Mouse (Mus musculus): ENCODE measurements around the gene Susd3.
A peak's percentile ranks its signal among the peaks of the same experiment; 100 is the strongest.

Gene Susd3

DNA sequence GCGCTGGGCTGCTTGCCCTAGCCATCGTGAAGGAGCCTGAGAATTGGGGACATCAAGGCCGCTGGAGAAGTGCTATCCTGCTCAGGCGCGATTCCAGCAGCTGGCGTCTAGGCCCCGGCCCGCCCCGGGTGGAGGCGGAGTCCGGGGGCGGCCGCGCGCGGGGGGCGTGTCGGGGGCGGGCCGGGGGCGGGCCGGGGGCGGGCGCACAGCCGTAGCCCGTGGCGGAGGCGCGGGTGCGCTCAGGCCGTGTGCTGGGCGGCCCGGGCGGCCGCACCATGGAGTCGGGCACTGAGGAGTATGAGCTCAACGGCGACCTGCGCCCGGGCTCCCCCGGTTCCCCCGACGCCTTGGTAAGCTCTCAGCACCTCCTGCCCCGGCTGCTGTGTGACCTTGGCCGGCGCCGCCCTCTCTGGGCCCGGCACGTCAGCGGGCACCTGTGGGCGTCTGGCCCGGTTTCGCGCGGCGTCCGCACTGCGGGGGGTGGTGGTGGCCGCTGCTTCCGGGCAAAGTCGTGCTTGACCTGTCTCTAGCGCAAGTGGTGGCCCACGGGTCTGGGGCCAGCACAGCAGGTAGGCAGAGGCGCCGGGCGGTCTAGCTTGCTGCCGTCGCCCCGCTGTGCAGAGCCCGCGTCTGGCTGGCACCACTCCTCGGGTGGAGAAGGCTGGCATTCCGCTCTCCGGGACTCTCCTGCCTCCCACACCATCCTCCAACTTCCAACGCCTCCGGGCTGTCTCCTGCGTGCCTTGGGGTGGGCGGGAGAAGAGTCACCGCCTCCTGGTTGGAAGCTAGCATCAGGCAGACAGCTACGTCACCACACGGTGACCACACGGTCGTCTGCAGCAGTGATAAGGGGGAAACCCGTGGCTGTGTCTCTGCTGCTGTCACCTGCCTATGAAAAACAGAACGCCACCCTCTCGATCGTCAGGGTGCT lies 61.0 kb downstream of the Susd3 start, which contains the start of gene Ninj1:
Ninj1 (plus strand) TSS at position 198 of the 931 bp plus-strand sequence.
- DNase-seq (ENCODE audit: low spot score): peak; percentile 86

DNA sequence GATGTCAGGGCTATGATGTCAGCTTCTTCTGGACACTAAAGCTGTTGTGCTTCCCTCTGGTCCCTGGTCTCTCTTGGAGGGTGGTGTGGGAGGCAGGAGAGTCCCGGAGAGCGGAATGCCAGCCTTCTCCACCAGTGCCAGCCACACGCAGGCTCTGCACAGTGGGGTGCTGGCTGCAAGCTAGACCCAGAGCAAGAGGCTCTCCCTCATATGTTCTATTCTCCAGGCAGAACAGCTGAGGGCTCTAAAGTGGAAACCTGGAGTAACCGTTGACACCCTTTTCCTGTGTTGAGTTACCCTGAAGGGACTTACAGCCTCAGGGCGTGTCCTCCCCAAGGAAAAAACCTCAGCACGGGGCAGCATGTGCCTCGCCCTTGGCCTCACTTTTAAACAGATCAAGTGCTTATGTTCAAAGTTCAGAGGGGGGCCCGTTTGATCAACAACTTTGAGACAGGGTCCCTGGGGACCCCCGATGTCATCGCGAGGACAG lies 61.7 kb downstream of the Susd3 start:
- no peak for DNase-seq (ENCODE audit: low spot score)

DNA sequence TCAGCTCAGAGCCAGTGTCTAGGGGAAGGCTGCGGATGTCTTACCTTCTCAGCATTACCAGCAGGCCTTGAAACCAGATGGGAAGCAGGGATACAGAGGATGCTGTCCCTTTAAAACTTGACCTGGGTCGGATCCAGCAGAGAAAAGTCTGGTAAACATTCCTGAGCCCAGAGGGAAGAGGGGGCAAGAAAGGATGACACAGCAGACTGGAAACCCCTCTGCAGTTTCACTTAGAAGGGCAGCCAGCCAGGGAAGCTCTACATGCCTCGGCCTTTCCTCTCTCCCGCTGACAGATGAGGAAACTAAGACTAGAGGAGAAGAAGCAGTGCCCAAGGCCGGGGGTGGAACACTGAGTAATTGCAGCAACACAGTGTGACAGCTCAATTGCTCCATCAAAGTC lies 64.9 kb downstream of the Susd3 start:
- DNase-seq (ENCODE audit: low spot score): no peak

DNA sequence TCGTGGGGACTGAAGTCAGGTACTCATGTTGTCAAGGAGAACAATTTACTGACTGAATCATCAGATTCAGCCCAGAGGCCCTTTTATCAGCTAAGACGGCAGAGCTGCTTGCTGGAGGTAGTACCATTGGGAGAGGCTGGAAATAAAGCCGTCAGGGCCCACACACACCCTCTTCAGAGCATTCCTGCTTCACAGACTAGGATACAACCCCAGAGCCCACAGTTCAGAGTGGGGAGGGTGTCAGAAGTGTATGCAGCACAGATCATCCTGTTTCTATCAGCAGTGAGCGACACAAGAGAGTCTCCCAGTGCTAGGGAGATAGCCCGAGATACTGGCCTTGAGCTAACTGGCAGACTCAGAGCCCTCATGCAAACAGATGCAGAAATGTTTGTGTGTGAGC lies 65.3 kb downstream of the Susd3 start:
- no peak for DNase-seq (ENCODE audit: low spot score)

DNA sequence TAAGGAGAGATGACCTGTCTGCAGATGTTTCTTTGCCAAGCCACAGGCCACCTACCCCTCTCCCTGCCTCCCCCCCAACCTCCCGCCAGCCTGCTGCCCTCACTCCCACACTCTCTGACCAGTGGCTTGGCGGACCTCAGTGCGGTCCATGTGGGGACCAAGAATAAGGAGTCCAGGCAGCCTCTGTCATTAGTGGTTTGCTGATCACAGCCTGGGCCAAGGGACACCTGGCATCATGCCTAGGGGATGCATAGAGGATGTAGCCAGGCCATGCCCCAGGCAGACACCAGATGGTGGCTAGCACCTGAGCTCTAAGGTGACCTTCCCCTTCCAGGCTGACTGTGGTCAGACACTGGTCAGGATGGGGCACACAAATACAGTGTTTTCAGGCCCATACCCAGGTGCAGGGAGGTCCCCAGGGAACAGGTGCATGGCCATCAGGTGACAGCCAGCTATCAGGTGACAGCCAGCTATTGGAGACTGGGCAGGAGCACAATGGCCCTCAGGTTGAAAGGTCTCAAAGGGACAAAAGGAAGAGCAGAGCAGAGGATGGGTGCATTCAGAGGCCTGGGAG lies 67.0 kb downstream of the Susd3 start:
- no peak for DNase-seq (ENCODE audit: low spot score)

DNA sequence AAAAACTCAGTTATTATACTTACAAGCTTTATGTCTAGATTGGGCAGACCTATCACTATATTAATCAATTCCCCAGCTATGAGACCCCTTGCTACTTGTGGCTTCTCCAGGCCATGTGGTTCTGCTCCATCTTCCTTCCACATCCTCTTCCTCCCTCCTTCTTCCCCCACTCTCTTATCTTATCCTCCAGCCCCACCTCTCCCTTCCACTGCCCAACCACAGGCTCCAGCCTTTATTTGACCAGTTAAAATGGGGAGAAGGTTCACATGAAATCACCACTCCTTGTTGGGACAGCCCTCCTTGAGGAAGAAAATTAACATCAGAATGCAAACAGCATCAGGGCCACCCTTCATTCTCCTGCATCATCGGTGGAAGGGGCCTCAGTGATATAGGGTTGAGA lies 67.8 kb downstream of the Susd3 start:
- no peak for DNase-seq (ENCODE audit: low spot score)

Data from yolk sac, embryonic 10.5 days (tissue).